Mouse (Mus musculus): ENCODE data around the gene Defb5. TPM values are rescaled to one million over a fixed set of nuclear protein-coding genes. Genes with fewer than 3 reads are reported as not detected.
"Not testable (repeated sequence)": the region's sequence is repeated elsewhere in the genome, so short reads cannot be mapped to it uniquely, and the experiment has no call there.

The Defb5 gene
- total RNA-seq (2021): not detected

DNA sequence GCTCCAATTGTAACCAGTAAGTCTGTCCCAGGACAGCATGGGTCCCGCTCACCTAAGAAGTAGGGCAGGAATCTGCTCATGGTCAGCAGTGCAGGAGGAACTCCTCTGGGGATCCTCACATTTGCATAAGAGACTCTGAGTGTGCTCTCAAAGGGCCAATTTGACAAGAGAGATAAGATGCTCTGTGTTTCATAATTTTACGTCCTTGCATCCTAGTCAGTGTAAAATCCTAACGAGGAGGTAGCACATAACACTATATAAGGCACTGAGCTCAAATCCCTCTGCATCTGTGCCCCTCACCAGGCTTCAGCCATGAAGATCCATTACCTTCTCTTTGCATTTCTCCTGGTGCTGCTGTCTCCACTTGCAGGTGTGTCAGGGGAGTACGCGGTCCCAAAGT is at the start of gene Defb5:
Gene Defb5 (plus strand): TSS at position 301 of the 400 bp plus-strand sequence.
- DNase-seq (ENCODE audit: low spot score in 2 of 2): no peak
- intact Hi-C loops (cut with DNase I): loop anchor here (5.0 kb wide), 1 partner anchor 275 kb away; no protein-coding TSS in a partner anchor

DNA sequence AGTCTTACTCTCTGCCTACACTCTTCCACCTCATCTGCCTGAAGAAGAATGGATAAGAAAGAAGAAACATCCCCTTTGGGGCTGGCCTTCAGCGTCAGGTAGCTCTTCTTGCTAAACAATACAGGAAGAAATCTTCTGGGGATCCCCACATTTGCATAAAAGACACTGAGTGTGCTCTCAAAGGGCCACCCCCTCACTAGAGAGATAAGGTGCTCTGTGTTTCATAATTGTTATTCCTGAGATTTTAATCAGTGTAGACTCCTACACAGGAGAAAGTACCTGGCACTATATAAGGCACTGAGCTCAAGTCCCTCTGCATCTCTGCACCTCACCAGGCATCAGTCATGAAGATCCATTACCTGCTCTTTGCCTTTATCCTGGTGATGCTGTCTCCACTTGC is 22.2 kb upstream of the Defb5 start, which contains the start of gene Defb6:
Gene Defb6 (plus strand): TSS at position 318 of the 400 bp plus-strand sequence.
- no peak for DNase-seq (ENCODE audit: low spot score in 2 of 2)
- intact Hi-C loops (cut with DNase I): no loop called here

GRCm38 (mm10) chr8:19238101-19238500 is 9.3 kb upstream of the Defb5 start:
- no peak for DNase-seq (ENCODE audit: low spot score in 2 of 2)
- intact Hi-C loops (cut with DNase I): no loop called here

- DNase-seq (ENCODE audit: low spot score in 2 of 2): no peak
- intact Hi-C loops (cut with DNase I): no loop called here
These were observed 7.8 kb upstream of the Defb5 start, which contains the start of gene Defb46 for GRCm38 (mm10) chr8:19239616-19240015. Gene Defb46, plus strand, starts transcription at chr8:19239916.

DNA sequence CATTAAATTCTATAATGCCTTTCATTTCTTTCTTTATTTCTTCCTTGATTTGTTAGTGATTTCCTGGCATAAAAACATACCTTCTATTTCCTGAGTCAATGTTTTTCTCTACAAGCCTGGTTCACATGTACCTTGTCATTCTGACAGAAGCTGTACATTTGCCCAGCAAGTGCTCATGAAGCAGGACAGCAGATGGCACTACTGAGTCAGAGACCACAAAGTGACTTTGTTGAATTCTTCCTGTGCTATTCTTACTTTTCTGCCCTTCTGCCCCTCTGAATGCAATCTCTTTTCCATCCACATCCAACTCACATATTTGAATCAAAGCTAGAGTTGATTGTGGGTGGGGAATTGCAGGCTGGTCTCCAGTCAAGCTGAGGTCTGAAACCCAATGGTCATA is 10.8 kb downstream of the Defb5 start:
- intact Hi-C loops (cut with DNase I): no loop called here
- no peak for DNase-seq (ENCODE audit: low spot score in 2 of 2)

- intact Hi-C loops (cut with DNase I): no loop called here
- DNase-seq (ENCODE audit: low spot score in 2 of 2): no peak
These were observed 12.3 kb downstream of the Defb5 start for GRCm38 (mm10) chr8:19259667-19260066.

DNA sequence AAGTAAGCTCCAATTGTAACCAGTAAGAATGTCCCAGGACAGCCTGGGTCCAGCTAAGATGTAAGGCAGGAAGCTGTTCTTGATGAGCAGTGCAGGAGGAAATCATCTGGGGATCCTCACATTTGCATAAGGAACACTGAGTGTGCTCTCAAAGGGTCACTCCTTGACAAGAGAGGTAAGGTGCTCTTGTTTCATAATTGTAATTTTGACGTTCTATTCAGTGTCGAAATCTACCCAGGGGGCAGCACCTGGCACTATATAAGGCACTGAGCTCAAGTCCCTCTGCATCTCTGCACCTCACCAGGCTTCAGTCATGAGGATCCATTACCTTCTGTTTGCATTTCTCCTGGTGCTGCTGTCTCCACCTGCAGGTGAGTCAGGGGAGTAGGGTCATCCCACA is 45.7 kb downstream of the Defb5 start, which contains the start of gene Defb3:
Gene Defb3 (plus strand): TSS at position 301 of the 400 bp plus-strand sequence.
- intact Hi-C loops (cut with DNase I); DNase-seq (ENCODE audit: low spot score in 2 of 2): not testable (repeated sequence)

GRCm38 (mm10) chr8:19298361-19298760 is 51.0 kb downstream of the Defb5 start:
- DNase-seq (ENCODE audit: low spot score in 2 of 2); intact Hi-C loops (cut with DNase I): not testable (repeated sequence)

Other genes starting within 250 kb of the Defb5 start
- not detected for gene Defb38, start 221.0 kb upstream of the Defb5 start, total RNA-seq (2021)
- not detected for gene Defb39, start 182.8 kb upstream of the Defb5 start, total RNA-seq (2021)
- not detected for gene Defb12, start 132.7 kb upstream of the Defb5 start, total RNA-seq (2021)
- not detected for gene Defb34, start 123.8 kb upstream of the Defb5 start, total RNA-seq (2021)
- not detected for gene Gm45826, start 106.8 kb upstream of the Defb5 start, total RNA-seq (2021)
- gene Defb14, start 53.2 kb upstream of the Defb5 start, total RNA-seq (2021): not detected
- not detected for gene Defb4, start 48.9 kb upstream of the Defb5 start, total RNA-seq (2021)
- not detected for gene Defb6, start 22.1 kb upstream of the Defb5 start, total RNA-seq (2021)
- not detected for gene Defb46, start 7.7 kb upstream of the Defb5 start, total RNA-seq (2021)
- gene Defb3, start 45.8 kb downstream of the Defb5 start, total RNA-seq (2021): not detected
- not detected for gene Defb8, start 200.0 kb downstream of the Defb5 start, total RNA-seq (2021)
- gene Defb7, start 247.5 kb downstream of the Defb5 start, total RNA-seq (2021): not detected

Measured in left cerebral cortex, postnatal 25 days (tissue).